Mouse (Mus musculus) intestine, postnatal 0 days (tissue): ENCODE measurements around the gene Slc1a4. TPM values are rescaled to one million over a fixed set of nuclear protein-coding genes. Genes with fewer than 3 reads are reported as not detected.

ENCODE experiments used
- ATAC-seq: fragments of 200-750 bp; cut with Nextera tagmentation; 2 replicates; pipeline ENCODE4 v1.8.0; 2017; ENCODE audit warnings: mild to moderate bottlenecking, moderate TSS enrichment, moderate library complexity
- H3K27ac ChIP-seq: fragments of 300-500 bp; sonication (generic); 2 replicates; pipeline ENCODE4 v1.5.1; 2014; ENCODE audit warnings: mild to moderate bottlenecking, low read depth, low read length, moderate library complexity
- H3K27me3 ChIP-seq: fragments of 300-500 bp; sonication (generic); replicated peaks from 2 replicates; pipeline ENCODE4 v1.6.1; 2014; ENCODE audit warnings: low read length, mixed read lengths; ENCODE audit not compliant: control insufficient read depth, insufficient read depth
- H3K36me3 ChIP-seq: fragments of 300-500 bp; sonication (generic); 2 replicates; pipeline ENCODE4 v1.6.1; 2014; ENCODE audit warnings: mild to moderate bottlenecking, moderate library complexity; ENCODE audit not compliant: control insufficient read depth, insufficient read depth
- H3K4me1 ChIP-seq: fragments of 300-500 bp; sonication (generic); replicated peaks from 2 replicates; pipeline ENCODE4 v1.6.1; 2014; ENCODE audit warnings: antibody characterized with exemption, low read length, mixed read lengths; ENCODE audit not compliant: control insufficient read depth, insufficient read depth
- H3K4me2 ChIP-seq: fragments of 300-500 bp; sonication (generic); replicated peaks from 2 replicates; pipeline ENCODE4 v1.6.1; 2014; ENCODE audit warnings: low read depth, mild to moderate bottlenecking, moderate library complexity
- H3K4me3 ChIP-seq: fragments of 300-500 bp; sonication (generic); 2 replicates; pipeline ENCODE4 v1.5.1; 2014; ENCODE audit warnings: low read depth, low read length
- H3K9ac ChIP-seq: fragments of 300-500 bp; sonication (generic); 2 replicates; pipeline ENCODE4 v1.6.1; 2014; ENCODE audit warnings: mild to moderate bottlenecking, low read depth, low read length
- H3K9me3 ChIP-seq: fragments of 300-500 bp; sonication (generic); 2 replicates; pipeline ENCODE4 v1.6.1; 2016; ENCODE audit warnings: mixed run types; ENCODE audit not compliant: control insufficient read depth
- CTCF ChIP-seq: sonication (generic); IDR thresholded peaks from 2 replicates; pipeline ENCODE4 v1.5.1; 2016; ENCODE audit warnings: low read depth, mild to moderate bottlenecking, control low read depth, antibody characterized with exemption, moderate library complexity
- WGBS: fragments of 180-500 bp; shearing (Covaris S2); extraction: QIAGEN DNeasy Blood & Tissue Kit; methylation state at CpG from one replicate; pipeline ENCODE4 v1.1.7; 2014; 5-methylcytosine and 5-hydroxymethylcytosine counted together
- polyA plus RNA-seq: library from polyadenylated mRNA; unstranded; fragments of >200 nt; fragmentation: Nextera tagmentation; extraction: Ambion mirVana; gene quantifications from 2 replicates; pipeline ENCODE4 v1.2.1, GENCODE M21; 2015

Slc1a4 gene
- polyA plus RNA-seq, 1 experiment from 2014 or later = 3.4 TPM

DNA sequence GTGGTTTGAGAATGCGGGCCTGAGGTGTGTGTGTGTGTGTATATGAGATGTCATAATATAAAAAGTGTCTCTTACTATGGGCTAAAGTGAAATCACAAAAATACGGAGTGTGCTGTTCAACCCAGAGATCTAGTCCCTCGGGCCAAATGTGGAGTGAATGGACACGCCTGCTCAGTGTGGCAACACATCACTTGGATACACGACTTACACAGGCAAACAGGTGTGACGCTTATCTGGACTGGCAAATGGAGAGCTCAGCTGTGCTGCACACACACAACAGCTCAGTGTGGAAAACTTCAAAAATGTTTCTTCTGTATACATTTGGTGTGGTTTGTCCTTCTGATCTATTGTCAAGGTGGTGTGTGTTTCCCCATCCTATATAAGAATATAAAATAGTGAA lies 3.7 kb downstream of the Slc1a4 start:
- 79% methylated on average over 6 of the region's 6 CpGs for WGBS
- no peaks in the 10 kb centered on the region for H3K36me3 ChIP-seq
- no peaks in the 10 kb centered on the region for H3K27me3 ChIP-seq
- no peak overlapping the region for H3K27ac ChIP-seq
- TF ChIP-seq CTCF = no peak
- H3K9me3 ChIP-seq = no peaks in the 10 kb centered on the region
- H3K4me3 ChIP-seq = no peak overlapping the region
- ATAC-seq = no peak
- no peak overlapping the region for H3K4me2 ChIP-seq
- peaks cover 5% of the 10 kb centered on the region; the same call in 1 of the 2 replicates for H3K4me1 ChIP-seq
- no peak overlapping the region for H3K9ac ChIP-seq

DNA sequence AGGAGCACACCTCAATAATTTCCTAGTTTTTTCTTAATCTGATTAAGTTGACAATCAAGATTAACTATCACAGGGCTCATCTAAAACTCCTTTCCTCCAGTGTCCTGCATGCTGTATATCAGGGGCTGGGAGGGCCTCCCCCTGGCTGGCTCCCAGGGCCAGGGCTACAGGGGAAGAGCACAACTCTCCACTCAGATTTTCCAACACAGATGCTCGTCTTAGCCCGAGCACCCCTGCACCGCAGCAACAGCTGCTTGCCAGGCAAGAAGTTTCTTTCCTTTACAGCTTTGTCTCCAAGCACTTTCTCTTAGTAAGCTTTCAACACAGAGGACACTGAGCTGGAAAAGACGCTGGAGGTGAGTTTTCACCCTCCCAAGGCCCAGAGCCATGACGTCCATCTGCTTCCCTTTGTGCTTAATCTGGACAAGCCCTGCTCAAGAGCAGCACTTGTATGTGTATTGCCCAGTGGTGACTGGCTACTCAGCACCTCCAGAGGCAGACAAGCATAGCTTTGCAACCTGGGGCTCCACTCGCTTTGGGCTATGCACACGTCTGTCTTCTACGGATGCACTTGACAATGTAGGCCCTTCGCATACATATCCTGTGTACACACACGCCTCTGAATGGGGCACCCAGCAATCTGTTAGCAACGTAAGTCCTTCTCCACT lies 6.1 kb downstream of the Slc1a4 start:
- 78% methylated on average over 11 of the region's 11 CpGs for WGBS
- H3K9me3 ChIP-seq = no peaks in the 10 kb centered on the region
- TF ChIP-seq CTCF = no peak

GRCm38 (mm10) chr11:20325073-20325694 lies 7.3 kb downstream of the Slc1a4 start:
- H3K27ac ChIP-seq = no peak overlapping the region
- TF ChIP-seq CTCF = no peak
- no peaks in the 10 kb centered on the region for H3K27me3 ChIP-seq
- 77% methylated on average over 9 of the region's 9 CpGs for WGBS
- no peak for ATAC-seq
- H3K4me3 ChIP-seq = no peak overlapping the region
- H3K9me3 ChIP-seq = no peaks in the 10 kb centered on the region
- H3K4me2 ChIP-seq = no peak overlapping the region
- no peaks in the 10 kb centered on the region; the same call in 1 of the 2 replicates for H3K4me1 ChIP-seq
- no peaks in the 10 kb centered on the region for H3K36me3 ChIP-seq
- H3K9ac ChIP-seq = no peak overlapping the region

More for the DNA sequence above, 6.1 kb downstream of the Slc1a4 start:
- H3K9ac ChIP-seq = no peak overlapping the region
- H3K27ac ChIP-seq = no peak overlapping the region
- no peak overlapping the region for H3K4me2 ChIP-seq
- no peak for ATAC-seq
- H3K27me3 ChIP-seq = no peaks in the 10 kb centered on the region
- H3K36me3 ChIP-seq = no peaks in the 10 kb centered on the region
- no peak overlapping the region for H3K4me3 ChIP-seq
- H3K4me1 ChIP-seq = peaks cover 3% of the 10 kb centered on the region; the same call in 1 of the 2 replicates

GRCm38 (mm10) chr11:20324006-20324405 lies 8.5 kb downstream of the Slc1a4 start:
- Histone ChIP-seq H3K9ac (no peak overlapping the region), H3K9me3 (no peaks in the 10 kb centered on the region), H3K4me2 (no peak overlapping the region), H3K4me3 (no peak overlapping the region), H3K27me3 (no peaks in the 10 kb centered on the region), H3K27ac (no peak overlapping the region), H3K4me1 (no peaks in the 10 kb centered on the region), H3K36me3 (no peaks in the 10 kb centered on the region)
- 98% methylated on average over 3 of the region's 3 CpGs for WGBS
- ATAC-seq = no peak
- no peak for TF ChIP-seq CTCF

- no peaks in the 10 kb centered on the region for H3K4me1 ChIP-seq
- H3K27me3 ChIP-seq = no peaks in the 10 kb centered on the region
- no peak for ATAC-seq
- H3K36me3 ChIP-seq = no peaks in the 10 kb centered on the region
- WGBS = 87% methylated on average over 3 of the region's 3 CpGs
- H3K9me3 ChIP-seq = no peaks in the 10 kb centered on the region
- no peak overlapping the region for H3K4me3 ChIP-seq
- TF ChIP-seq CTCF = no peak
- no peak overlapping the region for H3K27ac ChIP-seq
- H3K9ac ChIP-seq = no peak overlapping the region
- H3K4me2 ChIP-seq = no peak overlapping the region
Observed at GRCm38 (mm10) chr11:20322366-20322765, 10.1 kb downstream of the Slc1a4 start.

DNA sequence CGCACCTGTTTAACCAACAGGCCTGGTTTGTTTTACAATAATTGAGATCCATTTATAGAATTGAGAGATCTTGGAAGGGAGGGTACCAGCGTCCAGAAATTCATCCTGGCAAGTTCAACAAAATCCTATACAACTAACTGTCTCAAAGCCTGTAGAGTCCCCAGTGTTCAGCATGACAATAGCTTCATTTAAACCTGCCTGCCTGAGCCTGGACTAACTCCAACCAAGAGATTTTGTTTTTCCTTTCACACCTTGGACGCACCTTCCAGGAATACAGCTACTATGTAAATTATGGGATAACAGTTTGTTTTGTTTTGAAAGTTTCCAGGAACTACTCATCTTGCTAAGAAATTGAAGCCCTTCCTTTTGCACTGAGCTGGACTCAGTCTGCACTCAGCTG lies 11.9 kb downstream of the Slc1a4 start:
- Histone ChIP-seq H3K4me3 (no peak overlapping the region), H3K36me3 (no peaks in the 10 kb centered on the region; the same call in 1 of the 2 replicates), H3K4me1 (no peaks in the 10 kb centered on the region), H3K9ac (no peak overlapping the region), H3K4me2 (no peak overlapping the region), H3K27me3 (no peaks in the 10 kb centered on the region), H3K9me3 (no peaks in the 10 kb centered on the region), H3K27ac (no peak overlapping the region)
- ATAC-seq = no peak
- no peak for TF ChIP-seq CTCF
- WGBS = 82% methylated on average over 3 of the region's 3 CpGs
